In genomic region chr6:124900801-124901480, GRCm38 (mm10) we compare ENCODE assay signal across 10 mouse cellular contexts. TPM values are rescaled to one million over a fixed set of nuclear protein-coding genes. Genes with fewer than 3 reads are reported as not detected.
A peak's percentile ranks its signal among the peaks of the same experiment; 100 is the strongest.
DNase-seq lines count a peak whose midpoint lies in the region; ATAC-seq and TF ChIP-seq lines count a peak whose summit lies in the region.
"Had no signal": no experiment of that assay in that cellular context is flagged by ENCODE, and none has a peak within 500 bp of the region (broad histone marks: within the 10 kb centered on the region; RNA-seq: fewer than 3 reads in every experiment).

No protein-coding gene starts in this region.

- no peaks in the 10 kb centered on the region for H3K36me3 ChIP-seq in forebrain, embryonic 10.5 days (replicated peaks)
- no peaks in the 10 kb centered on the region for H3K36me3 ChIP-seq in forebrain, embryonic 16.5 days (ENCODE audit: control insufficient read depth, insufficient read depth)

- no peak overlapping the region for H3K4me2 ChIP-seq in forebrain, embryonic 16.5 days (ENCODE audit: low read length)
- H3K4me2 ChIP-seq: liver, embryonic 11.5 days had no signal

- WGBS in forebrain, embryonic 10.5 days: 79% methylated on average over 10 of the region's 10 CpGs
- 67% methylated on average over 10 of the region's 10 CpGs for WGBS in forebrain, embryonic 16.5 days
- 41% methylated on average over 10 of the region's 10 CpGs for WGBS in lung, adult 2 months

- no peak for TF ChIP-seq POLR2A in lung, adult 2 months (IDR thresholded peaks at IDR 0.05; ENCODE audit: borderline replicate concordance, extremely low read depth, low read depth, low read length)

- 0 out of 2 replicates have a peak overlapping the region, but pooled peaks have one; percentile 41 for H3K27ac ChIP-seq in forebrain, embryonic 10.5 days
- no peak overlapping the region for H3K27ac ChIP-seq in forebrain, embryonic 16.5 days (ENCODE audit: low read length)

- no peak for TF ChIP-seq CTCF in lung, adult 2 months (IDR thresholded peaks at IDR 0.05; ENCODE audit: insufficient read depth, low read length)

- no peak for ATAC-seq in forebrain, embryonic 16.5 days
- peak; percentile 44 for ATAC-seq in megakaryocyte progenitor cell, adult 5-6 weeks (replicated peaks; ENCODE audit: poor library complexity)
- no peak for ATAC-seq in megakaryocyte-erythroid progenitor cell, adult 5-6 weeks (replicated peaks; ENCODE audit: low FRiP score, low TSS enrichment, poor library complexity, severe bottlenecking)

- no peaks in the 10 kb centered on the region for H3K27me3 ChIP-seq in forebrain, embryonic 10.5 days (ENCODE audit: poor library complexity, severe bottlenecking)
- no peaks in the 10 kb centered on the region for H3K27me3 ChIP-seq in forebrain, embryonic 16.5 days (replicated peaks; ENCODE audit: control insufficient read depth, insufficient read depth, low read length)

- peaks cover 24% of the 10 kb centered on the region for H3K4me1 ChIP-seq in forebrain, embryonic 10.5 days
- H3K4me1 ChIP-seq in forebrain, embryonic 16.5 days (replicated peaks; ENCODE audit: control insufficient read depth, insufficient read depth, low read length): peaks cover 19% of the 10 kb centered on the region
- H3K4me1 ChIP-seq in lung, adult 2 months (ENCODE audit: control insufficient read depth, insufficient read depth, low read length): peaks cover 3% of the 10 kb centered on the region

- no peak overlapping the region for H3K9ac ChIP-seq in forebrain, embryonic 16.5 days (replicated peaks; ENCODE audit: low read depth, low read length)

- DNase-seq in forebrain, embryonic 10.5 days (ENCODE audit: extremely low spot score, low spot score): no peak
- peak; percentile 48 to 61 for DNase-seq in lung, postnatal 4 days
- DNase-seq in lung, adult 2 months: no peak
- DNase-seq in T-cell, adult 2 months (ENCODE audit: low spot score): peak; percentile 19
- DNase-seq in embryo, embryonic 10.5 days (ENCODE audit: low spot score): no peak
- DNase-seq: kidney, adult 18-20 months had no signal

- H3K9me3 ChIP-seq in forebrain, embryonic 10.5 days: no peaks in the 10 kb centered on the region
- H3K9me3 ChIP-seq in forebrain, embryonic 16.5 days (ENCODE audit: control insufficient read depth, low read length): no peaks in the 10 kb centered on the region

- H3K4me3 ChIP-seq in forebrain, embryonic 10.5 days: no peak overlapping the region
- H3K4me3 ChIP-seq in forebrain, embryonic 16.5 days (replicated peaks; ENCODE audit: low read length): no peak overlapping the region
- no peak overlapping the region for H3K4me3 ChIP-seq in lung, adult 2 months (replicated peaks; ENCODE audit: extremely low read depth, low read depth, low read length)

RNA-seq across cellular contexts. Expression of gene Lag3, which starts 10.6 kb away (rescaled TPM):
- polyA plus RNA-seq in forebrain, embryonic 10.5 days (2016; fragmentation: Nextera tagmentation; extraction: Ambion mirVana): 0.76 and 0.88 TPM in 2 replicates
- polyA plus RNA-seq in forebrain, embryonic 16.5 days (2015; fragmentation: Nextera tagmentation; extraction: Ambion mirVana): 1.7 and 2.9 TPM in 2 replicates
- polyA plus RNA-seq in lung, adult 2 months (2012; rRNA removed): 1.4 and 1.9 TPM in 2 replicates
- 0.81 and 1.3 TPM in 2 replicates for total RNA-seq in megakaryocyte progenitor cell, adult 5-6 weeks (2015)
- total RNA-seq in megakaryocyte progenitor cell, adult 5-6 weeks (2017): 0.08 and 1.0 TPM in 2 replicates
- 0.09 and 0.35 TPM in 2 replicates for total RNA-seq in megakaryocyte-erythroid progenitor cell, adult 5-6 weeks (2014; fragmentation: Nextera tagmentation)
- total RNA-seq in megakaryocyte-erythroid progenitor cell, adult 5-6 weeks (2017): 1.6 TPM in 1 of 2 replicates, not detected in the other

RNA-seq across cellular contexts. Expression of gene Cd4, which starts 12.9 kb away (rescaled TPM):
- 0.17 TPM in 1 of 2 replicates, not detected in the other for polyA plus RNA-seq in forebrain, embryonic 10.5 days (2016; fragmentation: Nextera tagmentation; extraction: Ambion mirVana)
- polyA plus RNA-seq in forebrain, embryonic 16.5 days (2015; fragmentation: Nextera tagmentation; extraction: Ambion mirVana): 0.06 and 0.30 TPM in 2 replicates
- 1.9 and 2.7 TPM in 2 replicates for polyA plus RNA-seq in lung, adult 2 months (2012; rRNA removed)
- total RNA-seq in megakaryocyte progenitor cell, adult 5-6 weeks (2015): 0.42 and 1.0 TPM in 2 replicates
- total RNA-seq in megakaryocyte progenitor cell, adult 5-6 weeks (2017): 0.08 and 1.0 TPM in 2 replicates
- not detected in 2 replicates for total RNA-seq in megakaryocyte-erythroid progenitor cell, adult 5-6 weeks (2014; fragmentation: Nextera tagmentation)
- total RNA-seq in megakaryocyte-erythroid progenitor cell, adult 5-6 weeks (2017): not detected in 2 replicates
- polyA plus RNA-seq: liver, embryonic 11.5 days had no signal

RNA-seq across cellular contexts. Expression of gene Ptms, which starts 19.0 kb away (rescaled TPM):
- 218 and 224 TPM in 2 replicates for polyA plus RNA-seq in forebrain, embryonic 10.5 days (2016; fragmentation: Nextera tagmentation; extraction: Ambion mirVana)
- polyA plus RNA-seq in forebrain, embryonic 16.5 days (2015; fragmentation: Nextera tagmentation; extraction: Ambion mirVana): 666 and 701 TPM in 2 replicates
- polyA plus RNA-seq in lung, adult 2 months (2012; rRNA removed): 1,982 and 2,310 TPM in 2 replicates
- total RNA-seq in megakaryocyte progenitor cell, adult 5-6 weeks (2015): 15.9 and 18.8 TPM in 2 replicates
- 14.0 and 26.1 TPM in 2 replicates for total RNA-seq in megakaryocyte progenitor cell, adult 5-6 weeks (2017)
- 5.3 and 30.7 TPM in 2 replicates for total RNA-seq in megakaryocyte-erythroid progenitor cell, adult 5-6 weeks (2014; fragmentation: Nextera tagmentation)
- 21.6 and 22.1 TPM in 2 replicates for total RNA-seq in megakaryocyte-erythroid progenitor cell, adult 5-6 weeks (2017)

RNA-seq across cellular contexts. Expression of gene Mlf2, which starts 30.2 kb away (rescaled TPM):
- polyA plus RNA-seq in forebrain, embryonic 10.5 days (2016; fragmentation: Nextera tagmentation; extraction: Ambion mirVana): 388 and 398 TPM in 2 replicates
- 459 and 463 TPM in 2 replicates for polyA plus RNA-seq in forebrain, embryonic 16.5 days (2015; fragmentation: Nextera tagmentation; extraction: Ambion mirVana)
- polyA plus RNA-seq in lung, adult 2 months (2012; rRNA removed): 313 and 336 TPM in 2 replicates
- total RNA-seq in megakaryocyte progenitor cell, adult 5-6 weeks (2015): 71.3 and 82.7 TPM in 2 replicates
- total RNA-seq in megakaryocyte progenitor cell, adult 5-6 weeks (2017): 57.0 and 58.8 TPM in 2 replicates
- 103 and 117 TPM in 2 replicates for total RNA-seq in megakaryocyte-erythroid progenitor cell, adult 5-6 weeks (2014; fragmentation: Nextera tagmentation)
- total RNA-seq in megakaryocyte-erythroid progenitor cell, adult 5-6 weeks (2017): 59.2 and 99.1 TPM in 2 replicates

RNA-seq across cellular contexts. Expression of gene Gpr162, which starts 37.2 kb away (rescaled TPM):
- polyA plus RNA-seq in forebrain, embryonic 10.5 days (2016; fragmentation: Nextera tagmentation; extraction: Ambion mirVana): 2.1 and 2.5 TPM in 2 replicates
- 21.8 and 28.8 TPM in 2 replicates for polyA plus RNA-seq in forebrain, embryonic 16.5 days (2015; fragmentation: Nextera tagmentation; extraction: Ambion mirVana)
- 0.27 and 0.69 TPM in 2 replicates for polyA plus RNA-seq in lung, adult 2 months (2012; rRNA removed)
- total RNA-seq in megakaryocyte progenitor cell, adult 5-6 weeks (2015): not detected in 2 replicates
- not detected in 2 replicates for total RNA-seq in megakaryocyte progenitor cell, adult 5-6 weeks (2017)
- total RNA-seq in megakaryocyte-erythroid progenitor cell, adult 5-6 weeks (2014; fragmentation: Nextera tagmentation): not detected in 2 replicates
- total RNA-seq in megakaryocyte-erythroid progenitor cell, adult 5-6 weeks (2017): not detected in 2 replicates

Comparison
In these comparisons a context has a peak if more than half of its experiments do, and no peak if none do; other contexts are left out.
1. DNase-seq: peak in lung, postnatal 4 days (2 of 2) and T-cell, adult 2 months (single experiment); none in forebrain, embryonic 10.5 days (single experiment), lung, adult 2 months (single experiment) and embryo, embryonic 10.5 days (single experiment).